Mouse (Mus musculus) Patski (cell line): ENCODE results near the gene Pth2. TPM values are rescaled to one million over a fixed set of nuclear protein-coding genes. Genes with fewer than 3 reads are reported as not detected.

Source experiments
- ATAC-seq: fragments of 100-300 bp; one replicate; pipeline ENCODE4 v1.8.0; 2021
- CTCF ChIA-PET: fragments of 350-600 bp; sonication (Branson Sonifier 250); formaldehyde crosslinking; loops from one replicate; lab custom pipeline; 2022; ENCODE audit warnings: inconsistent platforms; lab: Charles Lee
- POLR2A ChIA-PET: fragments of 350-600 bp; sonication (Branson Sonifier 250); formaldehyde crosslinking; loops from one replicate; lab custom pipeline; 2022; ENCODE audit warnings: antibody characterized with exemption, inconsistent platforms; lab: Charles Lee
- DNase-seq: peaks from one replicate; pipeline ENCODE4 v3.0.0-alpha.2; 2011; ENCODE audit warnings: low read depth, low spot score
- H3K27me3 ChIP-seq: fragments of 371-371 bp; one replicate; pipeline ENCODE4 v1.5.1; 2021
- CTCF ChIP-seq: fragments of 100-300 bp; IDR thresholded peaks from one replicate; pipeline ENCODE4 v1.5.1; 2021
- in situ Hi-C: fragments of 300-500 bp; cut with MboI; formaldehyde crosslinking; loops from 3 replicates; pipeline ENCODE4 v1.11.1; 2018; ENCODE audit warnings: low pct_unique_long_range_greater_than_20kb, mixed read lengths
- polyA plus RNA-seq: library from polyadenylated mRNA; unstranded; gene quantifications from one replicate; pipeline ENCODE4 v1.2.3, GENCODE M21; 2021

Gene Pth2
- polyA plus RNA-seq, 1 experiment from 2014 or later: not detected

DNA sequence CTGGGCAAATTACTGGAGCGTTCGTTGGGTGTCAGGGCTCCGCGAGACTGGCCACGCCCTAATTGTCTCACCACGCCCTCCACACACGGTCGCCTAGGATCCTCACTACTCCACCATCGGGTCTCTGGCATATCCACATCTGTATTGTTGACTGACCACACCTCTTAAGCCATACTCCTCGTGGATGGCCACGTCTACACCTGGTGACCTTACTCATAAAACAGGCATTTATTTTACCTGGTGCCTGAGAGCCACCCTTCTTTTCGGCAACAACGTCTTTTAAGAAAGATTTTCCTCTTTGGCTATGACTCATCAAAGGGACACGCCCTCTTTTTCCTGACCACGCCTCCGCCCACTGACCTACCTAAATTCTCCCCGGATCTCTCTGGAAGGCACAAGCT, 31.1 kb downstream of the Pth2 start, which contains the start of gene Dkkl1:
Dkkl1 (minus strand) TSS at position 297 of the 401 bp plus-strand sequence.
- ATAC-seq (no peak), DNase-seq (no peak)
- peaks cover 5% of the 10 kb centered on the region for H3K27me3 ChIP-seq
- in situ Hi-C loops: no loop called here
- POLR2A ChIA-PET: no interaction called here
- CTCF ChIA-PET: no interaction called here
- TF ChIP-seq CTCF: no peak

DNA sequence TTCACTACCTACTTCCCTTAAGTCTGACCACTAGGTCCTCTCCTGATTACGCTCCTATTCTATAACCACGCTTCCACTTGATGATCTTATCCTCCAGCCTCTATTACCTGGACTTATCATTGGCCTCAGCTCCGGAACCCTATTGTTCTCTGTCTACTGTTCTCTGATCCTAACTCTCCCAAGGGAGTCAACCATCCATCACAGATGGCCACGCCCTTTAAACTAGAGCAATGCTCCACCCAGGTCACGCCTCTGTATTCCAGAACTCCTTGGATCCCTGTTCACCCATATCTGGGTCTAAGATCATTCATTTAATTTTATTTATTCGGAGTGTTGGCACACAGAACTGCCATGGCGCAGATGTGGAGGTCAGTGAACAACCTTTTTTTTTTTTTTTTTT, 31.6 kb downstream of the Pth2 start:
- TF ChIP-seq CTCF: no peak
- POLR2A ChIA-PET: no interaction called here
- in situ Hi-C loops: no loop called here
- peaks cover 5% of the 10 kb centered on the region for H3K27me3 ChIP-seq
- CTCF ChIA-PET: no interaction called here
- DNase-seq (no peak), ATAC-seq (no peak)

DNA sequence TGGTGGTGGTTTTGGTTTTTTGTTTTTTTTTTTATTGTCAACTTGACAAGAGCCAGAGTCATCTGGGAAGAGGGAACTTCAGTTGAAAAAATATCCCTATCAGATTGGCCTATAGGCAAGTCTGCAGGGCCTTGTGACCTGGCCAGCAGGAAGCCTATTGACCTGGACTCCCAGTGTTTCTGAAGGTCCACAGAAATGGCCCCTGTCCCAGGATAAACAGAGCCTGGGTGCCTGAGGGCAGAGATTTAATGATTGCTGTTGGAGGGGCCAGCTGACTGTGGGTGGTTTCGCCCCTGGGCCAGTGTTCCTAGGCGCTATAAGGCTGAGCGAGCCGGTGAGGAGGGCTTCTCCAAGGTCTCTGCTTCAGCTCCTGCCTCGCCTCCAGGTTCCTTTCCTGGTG, 32.9 kb downstream of the Pth2 start:
- in situ Hi-C loops: no loop called here
- H3K27me3 ChIP-seq: peaks cover 5% of the 10 kb centered on the region

DNA sequence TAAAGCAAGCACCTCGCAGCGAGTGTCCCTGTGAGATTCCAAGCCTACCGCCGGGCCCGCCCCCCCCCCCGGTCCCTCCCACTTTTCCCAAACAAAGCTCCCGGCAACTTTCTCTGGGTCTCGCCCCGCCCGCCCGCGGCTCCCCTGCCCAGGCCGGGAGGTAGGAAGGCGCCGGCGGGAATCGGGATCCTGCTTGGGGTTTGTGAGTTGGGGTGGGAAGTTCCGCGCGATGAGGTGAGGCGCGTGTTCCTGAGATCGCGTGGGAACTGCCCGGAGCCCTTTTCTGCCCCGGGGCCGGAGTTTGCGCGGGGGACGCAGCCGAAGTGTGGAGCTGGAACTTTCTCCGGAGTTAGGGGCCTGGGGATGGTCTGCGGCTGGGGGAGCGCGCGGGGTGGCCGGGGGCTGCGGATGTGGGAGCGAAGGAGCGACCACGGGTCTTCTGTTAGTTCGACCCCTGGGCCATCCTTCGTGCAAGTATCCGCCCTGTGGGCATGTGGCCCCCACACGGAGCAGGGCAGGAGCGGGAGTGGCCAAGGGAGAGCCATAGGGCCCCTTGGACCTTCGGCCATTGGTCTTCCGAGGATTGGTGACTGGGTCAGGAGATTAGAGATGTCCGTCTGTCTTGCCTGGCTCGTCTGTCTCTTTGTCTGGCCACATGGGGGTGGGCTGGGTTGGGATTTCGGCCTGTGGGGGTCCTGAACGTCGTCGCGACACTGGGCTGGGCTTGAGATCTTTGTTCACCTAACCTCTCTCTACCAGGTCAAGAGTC, 35.1 kb downstream of the Pth2 start, which contains the start of gene Tead2:
Tead2 (plus strand) TSS at position 81 of the 769 bp plus-strand sequence.
- H3K27me3 ChIP-seq: no peaks in the 10 kb centered on the region
- ChIA-PET CTCF (no interaction called here), POLR2A (interaction anchor here (0.6 kb wide), 2 partner anchors 17 to 179 kb away, joined by 3 read pairs; no protein-coding TSS in a partner anchor)
- DNase-seq: no peak
- in situ Hi-C loops: no loop called here
- no peak for TF ChIP-seq CTCF
- ATAC-seq: peak; percentile 55

More for the DNA sequence above, 32.9 kb downstream of the Pth2 start:
- CTCF ChIA-PET: no interaction called here
- DNase-seq (no peak), ATAC-seq (no peak)
- POLR2A ChIA-PET: no interaction called here
- TF ChIP-seq CTCF: no peak

DNA sequence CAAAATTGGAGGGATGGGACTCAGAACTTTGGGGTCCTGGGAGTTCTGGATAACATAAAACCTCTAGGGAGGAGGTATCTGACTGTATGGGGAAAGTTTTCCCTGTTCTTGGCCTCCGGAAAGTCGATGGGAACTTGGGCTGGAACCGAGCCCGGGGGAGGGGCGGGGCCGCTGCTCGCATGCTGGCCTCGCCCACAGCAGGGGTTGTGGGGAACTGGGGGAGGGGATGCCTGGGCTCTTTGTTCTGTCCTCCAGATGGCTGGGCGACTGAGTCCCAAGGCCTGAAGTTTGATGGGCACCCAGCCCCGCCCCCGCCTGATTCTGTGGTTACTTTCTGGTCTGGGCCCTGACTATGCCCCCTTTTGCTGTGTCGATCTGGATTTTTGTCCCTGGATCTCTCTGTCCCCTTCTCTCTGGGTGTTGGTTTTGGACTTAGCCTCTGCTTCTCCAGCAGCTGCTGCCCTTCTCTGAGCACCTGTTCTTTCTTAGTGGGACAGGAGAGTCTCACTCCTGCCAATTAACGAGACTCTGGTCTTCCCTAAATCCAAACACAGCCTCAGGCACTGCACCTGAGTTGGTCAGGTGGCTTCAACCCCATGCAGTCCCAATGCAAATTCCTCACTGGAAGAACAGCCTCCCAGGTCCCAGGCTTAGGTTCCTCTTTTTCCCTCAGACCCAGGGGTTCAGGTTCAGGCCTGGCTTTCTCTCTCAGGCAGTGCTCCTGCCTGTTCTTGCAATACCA, 35.8 kb downstream of the Pth2 start:
- in situ Hi-C loops: no loop called here
- POLR2A ChIA-PET: no interaction called here
- no peak for DNase-seq
- H3K27me3 ChIP-seq: no peaks in the 10 kb centered on the region
- TF ChIP-seq CTCF: no peak
- peak; percentile 33 for ATAC-seq
- CTCF ChIA-PET: no interaction called here

DNA sequence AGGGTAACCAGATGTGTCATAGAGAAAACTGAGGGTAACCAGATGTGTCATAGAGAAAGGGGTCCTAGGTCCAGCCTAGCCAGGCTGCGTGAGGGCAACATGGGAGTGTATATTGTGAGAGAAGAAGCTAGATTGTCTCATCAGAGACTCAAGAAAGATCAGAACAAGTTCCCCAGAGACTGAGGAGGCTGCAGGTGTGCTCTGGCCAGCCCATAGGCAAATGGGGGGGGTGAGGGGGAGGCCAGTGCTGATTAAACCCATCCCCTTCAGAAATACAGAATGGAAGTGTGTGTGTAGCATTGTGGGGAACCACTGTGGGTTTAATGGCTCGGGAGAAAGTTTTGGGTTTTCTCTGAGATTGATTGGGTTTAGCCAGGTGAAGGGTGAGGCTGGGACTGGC, 40.9 kb downstream of the Pth2 start:
- TF ChIP-seq CTCF: no peak
- in situ Hi-C loops: no loop called here
- ChIA-PET POLR2A (no interaction called here), CTCF (no interaction called here)
- ATAC-seq: no peak
- DNase-seq: no peak
- no peaks in the 10 kb centered on the region for H3K27me3 ChIP-seq

DNA sequence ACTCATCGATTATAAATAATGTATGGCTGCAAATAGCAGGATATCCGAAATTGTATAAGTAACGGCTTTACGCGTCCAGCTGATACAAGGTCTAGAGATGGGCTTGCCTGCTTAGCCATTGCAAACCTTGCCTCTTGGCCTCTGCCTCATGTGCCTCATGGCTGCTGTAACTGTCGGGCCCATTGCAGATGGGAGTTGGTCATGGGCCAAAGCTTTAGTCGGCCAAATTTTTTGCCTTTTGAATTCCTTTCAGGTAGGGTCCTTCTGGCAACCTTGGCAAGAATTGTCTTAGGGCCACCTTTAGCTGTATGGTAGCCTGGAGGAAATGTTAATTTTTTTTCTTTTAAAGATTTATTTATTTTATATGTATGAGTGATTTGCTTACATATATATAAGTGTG, 44.0 kb downstream of the Pth2 start:
- no peak for ATAC-seq
- CTCF ChIA-PET: no interaction called here
- in situ Hi-C loops: no loop called here
- POLR2A ChIA-PET: interaction anchor here (0.5 kb wide), 1 partner anchor 49 kb away, joined by 3 read pairs; no protein-coding TSS in a partner anchor
- no peaks in the 10 kb centered on the region for H3K27me3 ChIP-seq
- DNase-seq: no peak
- no peak for TF ChIP-seq CTCF

DNA sequence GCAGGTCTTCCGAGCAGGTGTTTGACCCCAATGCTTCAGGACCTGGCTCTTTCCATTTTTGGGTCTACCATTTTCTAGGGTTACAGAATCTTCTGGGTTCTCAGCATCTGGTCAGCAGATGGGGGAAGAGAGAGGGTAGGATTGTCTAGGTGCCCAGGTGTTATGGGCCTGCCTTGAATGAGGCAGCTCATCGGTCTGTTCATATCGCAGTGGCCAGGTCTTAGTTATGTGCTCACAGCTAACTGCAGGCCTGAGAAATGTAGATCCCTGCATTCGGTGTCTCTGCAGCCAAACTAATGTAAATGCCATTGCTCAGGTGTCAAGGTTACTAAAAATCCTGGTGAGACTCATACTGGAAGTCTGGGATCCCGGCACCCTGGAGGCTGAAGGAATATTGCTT, 45.6 kb downstream of the Pth2 start:
- no peak for DNase-seq
- no peak for TF ChIP-seq CTCF
- CTCF ChIA-PET: interaction anchor here (1.1 kb wide), 1 partner anchor 8 kb away, joined by 3 read pairs; no protein-coding TSS in a partner anchor

DNA sequence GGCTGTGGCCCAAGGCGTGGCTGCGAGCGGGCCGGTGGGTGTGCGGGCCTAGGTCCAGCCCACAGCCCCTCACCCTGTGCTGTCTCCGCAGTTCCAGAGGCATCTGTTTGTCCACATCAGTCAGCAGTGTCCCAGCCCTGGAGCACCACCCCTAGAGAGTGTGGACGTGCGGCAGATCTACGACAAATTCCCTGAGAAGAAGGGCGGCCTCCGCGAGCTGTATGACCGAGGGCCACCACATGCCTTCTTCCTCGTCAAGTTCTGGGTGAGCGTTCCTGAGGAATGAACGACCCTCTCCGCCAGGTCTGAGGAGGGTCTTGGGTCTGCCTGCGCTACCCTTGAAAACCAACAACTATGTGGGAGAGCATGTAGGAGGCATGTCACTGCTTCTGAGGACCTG, 47.8 kb downstream of the Pth2 start:
- in situ Hi-C loops: no loop called here
- H3K27me3 ChIP-seq: no peaks in the 10 kb centered on the region
- CTCF ChIA-PET: interaction anchor here (1.5 to 1.8 kb wide), 2 partner anchors 49 to 72 kb away, joined by 3 to 6 read pairs; partner anchors contain the start of gene Slc6a21
- ATAC-seq (no peak), DNase-seq (no peak)
- POLR2A ChIA-PET: no interaction called here
- no peak for TF ChIP-seq CTCF

More for the DNA sequence above, 45.6 kb downstream of the Pth2 start:
- POLR2A ChIA-PET: no interaction called here
- H3K27me3 ChIP-seq: no peaks in the 10 kb centered on the region
- in situ Hi-C loops: no loop called here
- ATAC-seq: no peak

DNA sequence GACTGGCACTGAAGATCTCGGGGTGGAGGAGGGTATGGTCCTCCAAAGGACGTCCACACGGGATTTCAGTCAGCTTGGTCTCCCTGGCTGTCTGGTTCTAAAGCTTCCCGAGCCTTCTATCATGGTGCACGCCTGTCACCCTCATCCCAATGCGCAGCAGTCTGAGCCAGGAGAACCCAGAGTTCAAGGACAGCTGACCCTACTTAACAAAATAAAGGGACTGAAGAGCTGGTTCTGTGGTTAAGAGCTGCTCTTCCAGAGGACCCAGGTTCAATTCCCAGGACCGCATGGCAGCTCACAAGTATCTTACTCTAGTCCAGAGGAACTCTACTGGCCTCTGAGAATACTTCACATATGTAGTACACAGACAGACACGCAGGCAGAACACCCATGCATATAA, 48.3 kb downstream of the Pth2 start:
- DNase-seq (no peak), ATAC-seq (no peak)
- in situ Hi-C loops: no loop called here
- H3K27me3 ChIP-seq: no peaks in the 10 kb centered on the region
- ChIA-PET CTCF (interaction anchor here (1.5 to 1.8 kb wide), 2 partner anchors 48 to 71 kb away, joined by 3 to 6 read pairs; partner anchors contain the start of gene Slc6a21), POLR2A (no interaction called here)
- TF ChIP-seq CTCF: no peak
